ENCODE assay signal across 35 mouse cellular contexts in the genomic region with DNA sequence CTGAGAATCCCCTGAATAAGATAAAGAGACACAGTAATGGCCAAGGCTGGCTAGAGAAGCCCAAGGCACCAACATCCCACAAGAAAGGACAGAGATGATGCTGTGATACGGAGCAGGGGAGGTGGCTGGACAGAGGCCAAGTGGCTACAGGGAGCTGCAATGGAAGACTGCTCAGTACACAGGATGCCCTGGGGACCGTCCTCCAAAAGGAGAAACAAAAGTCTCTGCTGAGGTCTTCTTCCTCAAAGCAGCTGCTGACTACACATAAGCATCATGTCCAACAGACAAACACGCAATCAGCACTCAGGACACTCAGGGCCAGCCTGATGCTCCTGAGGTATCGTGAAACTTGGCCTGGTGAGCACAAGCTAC. TPM values are rescaled to one million over a fixed set of nuclear protein-coding genes. Genes with fewer than 3 reads are reported as not detected.
DNase-seq lines count a peak whose midpoint lies in the region; ATAC-seq and TF ChIP-seq lines count a peak whose summit lies in the region.
"Had no signal": no experiment of that assay in that cellular context is flagged by ENCODE, and none has a peak within 500 bp of the region (broad histone marks: within the 10 kb centered on the region; RNA-seq: fewer than 3 reads in every experiment).

No protein-coding gene starts in this region.

- TF ChIP-seq EP300 in stomach, postnatal 0 days (optimal IDR thresholded peaks at IDR 0.05): no peak

- peak overlapping the region; percentile 5; the same call in 1 of the 2 replicates for H3K9ac ChIP-seq in stomach, postnatal 0 days (ENCODE audit: low read length)
- H3K9ac ChIP-seq: embryonic facial prominence, embryonic 13.5 days; forebrain, embryonic 15.5 days; heart, embryonic 13.5 days; hindbrain, embryonic 14.5 days; kidney, embryonic 15.5 days; liver, embryonic 14.5 days; midbrain, embryonic 12.5 days; neural tube, embryonic 12.5 days had no signal

- no peaks in the 10 kb centered on the region for H3K9me3 ChIP-seq in stomach, postnatal 0 days (ENCODE audit: control insufficient read depth, low read length)
- H3K9me3 ChIP-seq: forebrain, embryonic 15.5 days; heart, embryonic 13.5 days; kidney, embryonic 15.5 days; megakaryocyte, embryonic 14.5 days had no signal

- WGBS in stomach, postnatal 0 days: 76% methylated on average over 4 of the region's 4 CpGs

- H3K36me3 ChIP-seq in stomach, postnatal 0 days (ENCODE audit: control insufficient read depth, insufficient read depth, low read length): peaks cover 98% of the 10 kb centered on the region

- H3K4me1 ChIP-seq in stomach, postnatal 0 days (replicated peaks; ENCODE audit: control insufficient read depth, insufficient read depth): peaks cover 15% of the 10 kb centered on the region
- H3K4me1 ChIP-seq: embryonic facial prominence, embryonic 13.5 days; forebrain, embryonic 10.5 days; forebrain, embryonic 15.5 days; midbrain, embryonic 12.5 days; neural tube, embryonic 12.5 days had no signal

- TF ChIP-seq CTCF in stomach, postnatal 0 days (IDR thresholded peaks at IDR 0.05; ENCODE audit: low read depth): no peak

- peak; percentile 75 for DNase-seq in adrenal gland, postnatal 10 days
- DNase-seq in adrenal gland, postnatal 25 days: no peak
- DNase-seq in kidney, postnatal 10 days: peak; percentile 66
- no peak for DNase-seq in kidney, postnatal 25 days
- peak; percentile 87 for DNase-seq in testis, postnatal 10 days (ENCODE audit: low spot score)
- no peak for DNase-seq in testis, postnatal 14 days (ENCODE audit: low spot score)
- no peak for DNase-seq in stomach, postnatal 0 days (ENCODE audit: low spot score)
- DNase-seq: cerebellum, adult 9-11 months; gastrocnemius, adult 2 months; heart, postnatal 10 days; kidney, adult 18-20 months; kidney, postnatal 4 days; layer of hippocampus, postnatal 36 days; liver; lung, adult 2 months; thymus, postnatal 25 days had no signal

- H3K4me2 ChIP-seq in stomach, postnatal 0 days (replicated peaks; ENCODE audit: low read depth): no peak overlapping the region
- H3K4me2 ChIP-seq: embryonic facial prominence, embryonic 13.5 days; forebrain, embryonic 15.5 days; heart, embryonic 13.5 days; hindbrain, embryonic 14.5 days; kidney, embryonic 15.5 days; midbrain, embryonic 12.5 days; neural tube, embryonic 12.5 days had no signal

- no peak overlapping the region for H3K27ac ChIP-seq in stomach, postnatal 0 days (replicated peaks)
- H3K27ac ChIP-seq: embryonic facial prominence, embryonic 13.5 days; forebrain, embryonic 10.5 days; forebrain, embryonic 15.5 days; gastrocnemius, adult 2 months; heart, embryonic 13.5 days; hindbrain, embryonic 14.5 days; kidney, embryonic 15.5 days; liver, embryonic 14.5 days; midbrain, embryonic 12.5 days; neural tube, embryonic 12.5 days had no signal

- no peaks in the 10 kb centered on the region for H3K27me3 ChIP-seq in stomach, postnatal 0 days (ENCODE audit: control insufficient read depth, insufficient read depth, low read length)
- H3K27me3 ChIP-seq: embryonic facial prominence, embryonic 13.5 days; forebrain, embryonic 15.5 days; heart, embryonic 13.5 days; kidney, embryonic 15.5 days; megakaryocyte, embryonic 14.5 days; midbrain, embryonic 12.5 days; neural tube, embryonic 12.5 days had no signal

- no peak overlapping the region for H3K4me3 ChIP-seq in stomach, postnatal 0 days (ENCODE audit: low read depth, low read length)
- H3K4me3 ChIP-seq: embryonic facial prominence, embryonic 13.5 days; forebrain, embryonic 10.5 days; forebrain, embryonic 15.5 days; gastrocnemius, adult 2 months; heart, embryonic 13.5 days; kidney, embryonic 15.5 days; megakaryocyte, embryonic 14.5 days; midbrain, embryonic 12.5 days; myocyte; neural tube, embryonic 12.5 days had no signal

- no peak for ATAC-seq in stomach, postnatal 0 days (ENCODE audit: low FRiP score, low TSS enrichment)
- ATAC-seq: forebrain, embryonic 15.5 days had no signal

RNA-seq across cellular contexts. Expression of a gene that starts 12.6 kb away (rescaled TPM):
- 10 to 100 TPM; 63.8 to 91.9 TPM for total RNA-seq in adrenal gland, postnatal 10 days (2021)
- 58.4 and 64.0 TPM in 2 replicates for total RNA-seq in adrenal gland, postnatal 25 days (2021)
- polyA plus RNA-seq in stomach, postnatal 0 days (2015; fragmentation: Nextera tagmentation; extraction: Ambion mirVana): 30.0 and 34.1 TPM in 2 replicates

RNA-seq across cellular contexts. Expression of a gene that starts 12.6 kb away (rescaled TPM):
- total RNA-seq in adrenal gland, postnatal 10 days (2021): not detected
- total RNA-seq in adrenal gland, postnatal 25 days (2021): not detected in 2 replicates
- polyA plus RNA-seq in stomach, postnatal 0 days (2015; fragmentation: Nextera tagmentation; extraction: Ambion mirVana): 0.02 and 0.06 TPM in 2 replicates
- total RNA-seq: common myeloid progenitor, adult 5-6 weeks; gastrocnemius, adult 2 months; heart, adult 8-10 months; heart, postnatal 10 days; hematopoietic stem cell, adult 5-6 weeks; MEL had no signal
- polyA plus RNA-seq: embryonic facial prominence, embryonic 13.5 days; forebrain, embryonic 10.5 days; gonadal fat pad, adult 2 months; kidney, embryonic 15.5 days; limb, embryonic 11.5 days; liver, embryonic 14.5 days; lung, adult 2 months; midbrain, embryonic 12.5 days; neural tube, embryonic 12.5 days had no signal

RNA-seq across cellular contexts. Expression of a gene that starts 38.1 kb away (rescaled TPM):
- 1 to 10 TPM in 1 of 2 experiments, under 1 TPM in 1; 0.67 to 1.3 TPM for total RNA-seq in adrenal gland, postnatal 10 days (2021)
- total RNA-seq in adrenal gland, postnatal 25 days (2021): 0.33 TPM in 1 of 2 replicates, not detected in the other
- 0.54 and 0.84 TPM in 2 replicates for polyA plus RNA-seq in stomach, postnatal 0 days (2015; fragmentation: Nextera tagmentation; extraction: Ambion mirVana)
- total RNA-seq: gastrocnemius, adult 2 months; midbrain, postnatal 0 days had no signal

RNA-seq across cellular contexts. Expression of a gene that starts 53.1 kb away (rescaled TPM):
- total RNA-seq in adrenal gland, postnatal 10 days (2021): 100 to 1,000 TPM in 1 of 2 experiments, 10 to 100 TPM in 1; 40.3 to 102 TPM
- total RNA-seq in adrenal gland, postnatal 25 days (2021): 27.4 and 28.3 TPM in 2 replicates
- 23.6 and 24.8 TPM in 2 replicates for polyA plus RNA-seq in stomach, postnatal 0 days (2015; fragmentation: Nextera tagmentation; extraction: Ambion mirVana)
- total RNA-seq: common myeloid progenitor, adult 5-6 weeks; gastrocnemius, adult 2 months; heart, adult 8-10 months; heart, postnatal 10 days; hematopoietic stem cell, adult 5-6 weeks; layer of hippocampus, adult 8-10 months; layer of hippocampus, postnatal 36 days; MEL; midbrain, postnatal 0 days had no signal
- polyA plus RNA-seq: embryonic facial prominence, embryonic 13.5 days; forebrain, embryonic 15.5 days; heart, embryonic 13.5 days; hindbrain, embryonic 14.5 days; limb, embryonic 11.5 days; midbrain, embryonic 12.5 days; midbrain, postnatal 0 days; myocyte; neural tube, embryonic 12.5 days had no signal

RNA-seq across cellular contexts. Expression of a gene that starts 59.3 kb away (rescaled TPM):
- 1 to 10 TPM; 3.0 to 3.9 TPM for total RNA-seq in adrenal gland, postnatal 10 days (2021)
- 3.4 and 5.9 TPM in 2 replicates for total RNA-seq in adrenal gland, postnatal 25 days (2021)
- 7.2 and 8.2 TPM in 2 replicates for polyA plus RNA-seq in stomach, postnatal 0 days (2015; fragmentation: Nextera tagmentation; extraction: Ambion mirVana)
- total RNA-seq: gastrocnemius, adult 2 months; hematopoietic stem cell, adult 5-6 weeks; MEL had no signal
- polyA plus RNA-seq: myocyte had no signal

Comparison
In these comparisons a context has a peak if more than half of its experiments do, and no peak if none do; other contexts are left out.
1. DNase-seq: peak in adrenal gland, postnatal 10 days (single experiment), kidney, postnatal 10 days (single experiment) and testis, postnatal 10 days (single experiment); none in adrenal gland, postnatal 25 days (single experiment), kidney, postnatal 25 days (0 of 2), testis, postnatal 14 days (single experiment) and stomach, postnatal 0 days (single experiment).